Mouse (Mus musculus): ENCODE measurements at regions not wholly inside any gene's neighbourhood (a gene's known extent, or its start where the extent isn't known, plus 50 kb on each side); places are given as distances from the start of the nearest gene placed in this dataset.

DNA sequence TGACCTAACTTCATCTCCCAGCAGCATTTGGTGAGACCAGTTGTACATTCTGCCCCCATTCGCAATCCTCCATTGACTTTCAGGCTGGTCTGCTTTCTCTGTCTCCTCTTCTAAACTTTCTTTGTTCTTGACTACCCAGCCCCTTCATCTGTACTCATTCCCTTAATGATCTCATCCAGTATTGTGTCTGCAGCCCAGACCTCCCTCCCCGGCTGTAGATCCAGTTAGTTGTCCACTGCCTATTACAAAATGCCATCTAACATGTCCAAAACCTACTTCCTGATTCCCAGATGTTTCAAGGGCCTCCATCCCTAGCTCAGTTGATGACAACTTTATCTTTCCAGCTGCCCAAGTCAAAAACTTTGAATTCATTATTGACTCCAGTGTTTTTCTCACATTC lies 357.8 kb upstream of the Gm6657 start:
- H3K4me1 ChIP-seq (ENCODE audit: control insufficient read depth, insufficient read depth, low read length), result no peaks in the 10 kb centered on the region
- no peak overlapping the region for H3K27ac ChIP-seq (replicated peaks; ENCODE audit: low read depth, low read length)
- H3K4me3 ChIP-seq (replicated peaks; ENCODE audit: low read depth, low read length), result no peak overlapping the region
- WGBS, result 40% methylated on average over 2 of the region's 2 CpGs
- no peak overlapping the region for H3K4me2 ChIP-seq (ENCODE audit: low read length)
- ATAC-seq (ENCODE audit: low FRiP score, low TSS enrichment) (no peak), DNase-seq (no peak)
- no peaks in the 10 kb centered on the region for H3K9me3 ChIP-seq (ENCODE audit: control insufficient read depth, low read length)
- H3K9ac ChIP-seq (replicated peaks; ENCODE audit: low read length), result no peak overlapping the region
- no peaks in the 10 kb centered on the region for H3K27me3 ChIP-seq (ENCODE audit: control insufficient read depth, insufficient read depth, low read length)
- H3K36me3 ChIP-seq (ENCODE audit: control insufficient read depth, insufficient read depth, low read length), result no peaks in the 10 kb centered on the region

- Histone ChIP-seq H3K36me3 (ENCODE audit: control insufficient read depth, insufficient read depth, low read length) (no peaks in the 10 kb centered on the region), H3K9ac (replicated peaks; ENCODE audit: low read length) (no peak overlapping the region), H3K4me1 (ENCODE audit: control insufficient read depth, insufficient read depth, low read length) (0 out of 2 replicates have a peak, but pooled peaks cover 5% of the 10 kb centered on the region), H3K27ac (replicated peaks; ENCODE audit: low read depth, low read length) (no peak overlapping the region), H3K4me2 (ENCODE audit: low read length) (no peak overlapping the region), H3K27me3 (ENCODE audit: control insufficient read depth, insufficient read depth, low read length) (no peaks in the 10 kb centered on the region), H3K9me3 (ENCODE audit: control insufficient read depth, low read length) (no peaks in the 10 kb centered on the region), H3K4me3 (replicated peaks; ENCODE audit: low read depth, low read length) (no peak overlapping the region)
- DNase-seq (no peak), ATAC-seq (ENCODE audit: low FRiP score, low TSS enrichment) (no peak)
- 26% methylated on average over 7 of the region's 7 CpGs for WGBS
Observed at GRCm38 (mm10) chr12:77841844-77842415, 352.1 kb upstream of the Gm6657 start.

- ATAC-seq (ENCODE audit: low FRiP score, low TSS enrichment), result peak; percentile 62; the same call in 1 of the 2 replicates
Observed at GRCm38 (mm10) chr12:77852595-77853577, 341.2 kb upstream of the Gm6657 start.

GRCm38 (mm10) chr12:77854281-77855075 lies 339.6 kb upstream of the Gm6657 start:
- ATAC-seq (ENCODE audit: low FRiP score, low TSS enrichment) (no peak; the same call in 1 of the 2 replicates), DNase-seq (peak; percentile 35)
- WGBS, result 52% methylated on average over 15 of the region's 15 CpGs
- Histone ChIP-seq H3K27ac (replicated peaks; ENCODE audit: low read depth, low read length) (no peak overlapping the region), H3K27me3 (ENCODE audit: control insufficient read depth, insufficient read depth, low read length) (no peaks in the 10 kb centered on the region), H3K4me1 (ENCODE audit: control insufficient read depth, insufficient read depth, low read length) (peaks cover 31% of the 10 kb centered on the region), H3K9ac (replicated peaks; ENCODE audit: low read length) (no peak overlapping the region), H3K9me3 (ENCODE audit: control insufficient read depth, low read length) (no peaks in the 10 kb centered on the region), H3K36me3 (ENCODE audit: control insufficient read depth, insufficient read depth, low read length) (no peaks in the 10 kb centered on the region), H3K4me3 (replicated peaks; ENCODE audit: low read depth, low read length) (no peak overlapping the region), H3K4me2 (ENCODE audit: low read length) (no peak overlapping the region)

More at GRCm38 (mm10) chr12:77852595-77853577, 341.2 kb upstream of the Gm6657 start:
- peaks cover 31% of the 10 kb centered on the region for H3K4me1 ChIP-seq (ENCODE audit: control insufficient read depth, insufficient read depth, low read length)
- no peaks in the 10 kb centered on the region for H3K27me3 ChIP-seq (ENCODE audit: control insufficient read depth, insufficient read depth, low read length)
- DNase-seq, result peak; percentile 81
- no peak overlapping the region for H3K9ac ChIP-seq (replicated peaks; ENCODE audit: low read length)
- WGBS, result 10% methylated on average over 9 of the region's 9 CpGs
- no peak overlapping the region for H3K4me3 ChIP-seq (replicated peaks; ENCODE audit: low read depth, low read length)
- no peaks in the 10 kb centered on the region for H3K36me3 ChIP-seq (ENCODE audit: control insufficient read depth, insufficient read depth, low read length)
- no peak overlapping the region for H3K4me2 ChIP-seq (ENCODE audit: low read length)
- no peak overlapping the region for H3K27ac ChIP-seq (replicated peaks; ENCODE audit: low read depth, low read length)
- no peaks in the 10 kb centered on the region for H3K9me3 ChIP-seq (ENCODE audit: control insufficient read depth, low read length)

DNA sequence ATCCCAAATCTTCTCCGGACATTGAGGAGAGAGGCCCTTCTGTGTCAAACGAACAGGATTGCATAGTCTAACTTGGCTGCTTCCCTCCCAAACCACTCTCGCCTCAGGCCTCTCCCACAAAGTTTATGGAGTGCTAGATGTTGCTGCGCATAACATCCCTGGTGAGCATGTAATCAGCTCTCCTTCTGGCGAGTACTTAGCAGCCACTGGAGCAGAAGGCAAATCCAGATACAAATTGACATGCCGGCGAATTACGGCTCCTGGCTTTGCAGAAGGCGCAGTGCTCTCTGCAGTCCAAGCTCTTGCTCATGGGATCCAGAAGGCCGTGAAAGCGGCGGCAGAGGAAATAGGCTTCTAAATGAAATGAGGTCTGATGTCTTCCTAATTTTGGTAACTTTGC lies 338.2 kb upstream of the Gm6657 start:
- Histone ChIP-seq H3K9me3 (ENCODE audit: control insufficient read depth, low read length) (no peaks in the 10 kb centered on the region), H3K4me3 (replicated peaks; ENCODE audit: low read depth, low read length) (no peak overlapping the region), H3K27me3 (ENCODE audit: control insufficient read depth, insufficient read depth, low read length) (no peaks in the 10 kb centered on the region), H3K9ac (replicated peaks; ENCODE audit: low read length) (no peak overlapping the region), H3K36me3 (ENCODE audit: control insufficient read depth, insufficient read depth, low read length) (no peaks in the 10 kb centered on the region), H3K4me2 (ENCODE audit: low read length) (no peak overlapping the region), H3K4me1 (ENCODE audit: control insufficient read depth, insufficient read depth, low read length) (peaks cover 31% of the 10 kb centered on the region), H3K27ac (replicated peaks; ENCODE audit: low read depth, low read length) (no peak overlapping the region)
- no peak for ATAC-seq (ENCODE audit: low FRiP score, low TSS enrichment)
- DNase-seq, result peak; percentile 33
- 69% methylated on average over 12 of the region's 12 CpGs for whole genome bisulfite sequencing

- DNase-seq, result no peak
- Histone ChIP-seq H3K4me1 (ENCODE audit: control insufficient read depth, insufficient read depth, low read length) (peaks cover 28% of the 10 kb centered on the region), H3K27me3 (ENCODE audit: control insufficient read depth, insufficient read depth, low read length) (no peaks in the 10 kb centered on the region), H3K36me3 (ENCODE audit: control insufficient read depth, insufficient read depth, low read length) (no peaks in the 10 kb centered on the region), H3K4me3 (replicated peaks; ENCODE audit: low read depth, low read length) (no peak overlapping the region), H3K9me3 (ENCODE audit: control insufficient read depth, low read length) (no peaks in the 10 kb centered on the region), H3K27ac (replicated peaks; ENCODE audit: low read depth, low read length) (no peak overlapping the region), H3K4me2 (ENCODE audit: low read length) (no peak overlapping the region), H3K9ac (replicated peaks; ENCODE audit: low read length) (no peak overlapping the region)
- WGBS, result 70% methylated on average over 4 of the region's 4 CpGs
- ATAC-seq (ENCODE audit: low FRiP score, low TSS enrichment), result no peak
Observed at GRCm38 (mm10) chr12:77857281-77857680, 336.8 kb upstream of the Gm6657 start.

DNA sequence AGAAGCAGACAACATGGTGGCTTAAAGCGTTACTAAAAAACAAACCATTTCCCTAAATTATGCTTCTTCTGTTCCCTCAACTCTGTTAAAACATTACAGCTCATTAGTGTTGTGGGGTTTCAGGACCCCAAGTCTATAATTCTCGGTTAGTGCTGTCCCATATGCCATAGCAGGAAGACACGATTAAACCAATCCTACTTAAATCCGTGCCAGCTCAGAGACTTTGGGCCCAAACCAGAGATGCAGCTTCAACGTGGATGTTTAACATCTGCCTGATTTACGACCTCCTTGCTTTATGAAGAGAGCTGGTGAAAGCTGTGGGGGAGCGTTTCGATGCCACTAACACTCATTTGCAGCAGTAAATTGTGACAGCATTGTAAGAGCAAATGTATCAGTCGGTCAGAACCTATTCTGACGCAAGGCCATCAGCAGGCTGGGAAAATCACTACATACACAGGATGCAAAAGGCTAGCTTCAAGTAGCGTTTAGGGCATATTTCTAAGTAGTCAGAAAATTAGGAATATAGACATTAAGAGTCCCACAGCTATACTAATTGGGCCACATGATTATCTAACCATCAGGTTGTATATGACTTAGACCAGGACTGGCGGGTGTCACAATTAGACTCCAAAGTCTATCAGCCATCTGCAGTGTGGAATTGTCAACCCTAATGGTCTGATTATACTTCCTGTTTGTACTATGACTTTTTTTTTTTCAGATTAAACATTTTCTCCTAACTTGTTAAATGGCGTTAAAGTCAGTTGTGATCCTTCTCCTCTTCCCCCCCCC lies 333.1 kb upstream of the Gm6657 start:
- Histone ChIP-seq H3K36me3 (ENCODE audit: control insufficient read depth, insufficient read depth, low read length) (no peaks in the 10 kb centered on the region), H3K4me1 (ENCODE audit: control insufficient read depth, insufficient read depth, low read length) (0 out of 2 replicates have a peak, but pooled peaks cover 7% of the 10 kb centered on the region), H3K27me3 (ENCODE audit: control insufficient read depth, insufficient read depth, low read length) (no peaks in the 10 kb centered on the region), H3K9me3 (ENCODE audit: control insufficient read depth, low read length) (no peaks in the 10 kb centered on the region), H3K9ac (replicated peaks; ENCODE audit: low read length) (no peak overlapping the region), H3K27ac (replicated peaks; ENCODE audit: low read depth, low read length) (no peak overlapping the region), H3K4me2 (ENCODE audit: low read length) (no peak overlapping the region), H3K4me3 (replicated peaks; ENCODE audit: low read depth, low read length) (no peak overlapping the region)
- ATAC-seq (ENCODE audit: low FRiP score, low TSS enrichment) (no peak), DNase-seq (no peak)
- WGBS, result 89% methylated on average over 13 of the region's 13 CpGs

- Histone ChIP-seq H3K9ac (replicated peaks; ENCODE audit: low read length) (no peak overlapping the region), H3K36me3 (ENCODE audit: control insufficient read depth, insufficient read depth, low read length) (no peaks in the 10 kb centered on the region), H3K4me3 (replicated peaks; ENCODE audit: low read depth, low read length) (no peak overlapping the region), H3K27me3 (ENCODE audit: control insufficient read depth, insufficient read depth, low read length) (no peaks in the 10 kb centered on the region), H3K4me2 (ENCODE audit: low read length) (no peak overlapping the region), H3K4me1 (ENCODE audit: control insufficient read depth, insufficient read depth, low read length) (0 out of 2 replicates have a peak, but pooled peaks cover 3% of the 10 kb centered on the region), H3K27ac (replicated peaks; ENCODE audit: low read depth, low read length) (no peak overlapping the region; the same call in 1 of the 2 replicates), H3K9me3 (ENCODE audit: control insufficient read depth, low read length) (no peaks in the 10 kb centered on the region)
- ATAC-seq (ENCODE audit: low FRiP score, low TSS enrichment) (no peak), DNase-seq (peak; percentile 59)
- WGBS, result 57% methylated on average over 4 of the region's 4 CpGs
Observed at GRCm38 (mm10) chr12:77867947-77868495, 326.0 kb upstream of the Gm6657 start.

All from midbrain, embryonic 14.5 days (tissue).